Mouse (Mus musculus) embryonic fibroblast, embryonic 13.5 days (primary cell): ENCODE results near the gene Cald1.

ENCODE experiments used
- CTCF ChIP-seq: IDR thresholded peaks from 2 replicates; pipeline ENCODE4 v1.5.1; 2011; ENCODE audit warnings: mild to moderate bottlenecking, control low read depth, low read length, moderate library complexity, borderline replicate concordance; ENCODE audit not compliant: insufficient read depth
- POLR2A ChIP-seq: IDR thresholded peaks from 2 replicates; pipeline ENCODE4 v1.6.1; 2011; ENCODE audit warnings: low read depth, mild to moderate bottlenecking, control low read depth, low read length, moderate library complexity

DNA sequence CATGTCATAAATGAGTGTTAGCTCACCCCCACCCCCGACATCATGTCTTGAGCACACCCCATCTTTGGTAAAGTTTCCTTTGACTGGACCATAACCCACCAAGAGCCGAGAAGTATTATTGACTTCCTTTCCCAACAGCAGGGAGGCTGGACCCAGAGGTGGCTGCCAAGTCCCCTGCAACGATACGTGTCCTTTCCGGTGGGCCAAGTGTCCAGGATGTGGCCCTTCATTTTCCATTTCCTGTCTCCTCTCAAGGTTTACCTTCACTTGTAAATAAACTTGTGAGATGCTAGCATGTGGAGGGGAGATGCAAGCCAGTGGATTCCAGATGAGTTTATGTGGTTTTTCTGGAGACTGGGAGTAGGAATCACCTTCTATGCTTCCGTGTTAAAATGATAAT is 132.7 kb downstream of the Cald1 start:
- TF ChIP-seq CTCF (no peak), POLR2A (no peak)
